Mouse (Mus musculus) right cerebral cortex, postnatal 36 days (tissue): ENCODE measurements around the gene Akr1e1.
"Not testable (repeated sequence)": the region's sequence is repeated elsewhere in the genome, so short reads cannot be mapped to it uniquely, and the experiment has no call there.

Experiments
- DNase-seq, 2 experiments: peaks; one replicate each; pipeline ENCODE4 v3.0.0; 2022; ENCODE audit warnings: low spot score in 2 of 2, mixed read lengths in 1 of 2

The Akr1e1 gene

DNA sequence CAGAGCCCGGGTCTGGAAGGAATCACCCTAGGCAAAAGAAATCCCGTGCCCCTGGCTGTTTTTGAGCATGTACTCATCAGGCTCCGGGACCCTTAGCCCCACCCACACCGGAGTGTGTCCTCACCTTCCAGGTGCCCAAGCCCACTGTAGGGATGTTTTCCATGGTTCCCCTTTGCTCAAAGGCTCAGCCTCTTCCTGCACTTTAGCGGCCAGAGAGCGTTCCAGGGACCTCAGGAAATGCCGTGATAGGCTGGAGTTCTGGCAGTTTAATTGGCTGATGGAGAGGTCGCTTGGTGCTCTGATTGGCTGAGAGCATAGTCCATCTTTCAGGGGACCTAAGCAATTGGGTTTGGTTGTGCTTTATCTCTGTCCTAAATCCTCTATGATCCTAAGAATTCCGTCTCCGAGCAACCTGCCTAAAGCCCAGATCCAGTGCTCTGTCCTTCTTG lies at the start of gene Akr1e1:
Gene Akr1e1, minus strand, starts transcription at position 214 of the 449 bp plus-strand sequence.
- peak; percentile 90 to 94 for DNase-seq

DNA sequence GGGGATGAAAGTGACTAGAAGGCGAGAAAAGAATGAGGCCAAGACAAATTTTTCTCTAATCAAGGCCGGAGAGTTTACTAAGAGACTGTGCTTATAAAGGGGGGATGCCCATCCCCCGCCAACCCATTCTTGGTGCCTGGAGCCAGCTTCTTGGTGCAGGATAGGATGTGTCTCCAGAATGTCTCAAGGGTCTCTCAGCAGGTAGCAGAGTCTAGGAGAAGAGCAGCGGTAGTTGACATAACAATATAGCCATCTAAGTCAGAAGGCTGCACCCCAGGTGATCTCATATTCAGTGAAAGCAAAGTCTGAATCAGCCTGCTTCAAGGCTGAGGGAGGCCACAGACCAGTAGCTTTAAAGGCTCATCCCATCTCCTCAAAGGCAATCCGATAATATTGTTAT lies 49.4 kb upstream of the Akr1e1 start:
- no peak for DNase-seq

DNA sequence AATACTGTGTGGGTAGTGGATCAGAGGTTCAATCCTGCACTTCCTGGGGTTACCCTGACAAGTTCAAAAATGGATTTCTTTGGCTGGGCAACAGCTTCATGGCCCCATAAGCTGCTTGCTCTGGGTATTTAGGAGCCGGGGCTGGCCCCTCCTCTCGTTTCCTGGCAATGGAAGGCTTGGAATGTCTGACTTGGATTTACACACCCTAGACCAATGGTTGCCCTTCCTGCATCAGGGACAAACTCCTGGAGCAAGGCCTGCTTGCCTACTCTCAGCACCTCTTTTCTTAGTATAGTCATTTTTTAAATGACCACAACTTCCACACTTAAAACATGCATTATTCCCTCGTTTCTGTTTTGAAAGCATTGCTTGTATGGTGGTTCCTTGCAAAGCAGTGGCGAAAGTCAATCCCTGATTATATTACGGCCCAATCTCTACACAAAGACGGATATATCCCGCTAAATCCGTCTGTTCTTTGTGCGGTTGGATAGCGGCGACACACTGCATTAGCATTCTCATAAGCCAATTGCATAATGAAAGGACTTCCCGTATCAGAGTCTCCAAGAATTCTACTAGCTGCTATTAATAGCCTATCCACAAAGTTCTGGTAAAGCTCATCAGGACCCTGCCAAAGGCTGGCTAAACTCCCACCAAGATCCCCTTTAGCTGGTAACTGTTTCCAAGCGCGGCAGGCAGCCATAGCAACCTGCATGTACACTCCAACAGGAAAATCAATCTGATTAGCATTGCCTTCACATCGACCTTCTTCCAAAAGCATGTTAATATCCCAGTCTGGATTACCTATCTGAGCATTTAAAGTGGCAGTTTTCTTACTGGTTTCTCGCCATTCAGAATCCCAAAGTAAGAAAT lies 47.5 kb upstream of the Akr1e1 start:
- DNase-seq = no peak

DNA sequence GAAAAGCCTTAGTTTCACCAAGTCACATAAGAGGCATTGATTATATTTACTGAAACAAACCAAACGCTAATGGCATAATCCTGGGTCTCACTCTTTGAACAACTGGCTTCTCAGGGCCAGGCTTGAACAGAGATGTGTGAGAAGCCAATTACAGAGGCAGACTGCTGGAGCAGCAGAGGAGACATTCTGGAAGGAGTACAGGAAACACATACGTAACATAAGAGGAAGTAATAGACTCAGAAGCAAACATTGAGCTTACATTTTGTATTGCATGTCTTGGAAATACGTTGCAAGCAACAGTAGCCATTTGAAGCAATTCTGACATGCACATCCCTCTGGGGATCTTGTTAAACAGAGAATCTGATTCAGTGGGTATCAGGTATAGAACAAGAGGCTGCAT lies 41.2 kb upstream of the Akr1e1 start:
- no peak for DNase-seq

DNA sequence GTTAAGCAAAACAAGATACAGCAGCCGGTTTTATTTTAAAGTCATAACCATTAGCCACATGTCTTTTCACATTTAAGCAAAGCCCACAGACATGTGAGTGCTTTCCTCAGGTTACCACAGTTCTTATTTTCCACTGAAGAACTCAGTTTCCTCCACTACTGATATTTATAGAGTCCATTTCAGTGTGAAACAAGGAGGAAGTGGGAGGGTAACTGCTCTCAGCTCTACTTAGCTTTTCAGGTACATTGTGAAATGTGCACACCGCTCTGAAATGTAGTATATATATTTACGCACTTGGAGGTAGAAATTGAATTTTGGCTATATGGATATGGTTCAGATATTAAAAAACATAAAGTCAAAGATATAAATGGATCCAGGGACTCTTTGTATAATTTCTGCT lies 36.3 kb upstream of the Akr1e1 start:
- no peak for DNase-seq

DNA sequence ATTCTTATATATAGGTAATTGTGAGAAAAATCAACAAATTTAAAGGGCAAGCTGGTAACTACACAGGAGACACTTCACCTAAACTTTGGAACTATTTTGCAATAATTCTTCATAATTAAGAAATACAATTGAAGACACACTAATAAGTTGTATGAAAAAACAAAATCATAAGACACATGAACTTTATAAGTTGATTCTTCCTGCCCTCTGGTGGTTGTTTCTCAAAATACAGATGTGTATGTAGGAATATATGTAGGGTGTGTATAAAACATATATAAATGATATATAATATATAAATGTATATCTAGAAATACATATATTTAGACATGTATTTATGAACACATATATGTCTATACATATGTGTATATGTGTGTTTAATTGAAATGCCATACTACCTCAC lies 1.9 kb upstream of the Akr1e1 start:
- DNase-seq = no peak

DNA sequence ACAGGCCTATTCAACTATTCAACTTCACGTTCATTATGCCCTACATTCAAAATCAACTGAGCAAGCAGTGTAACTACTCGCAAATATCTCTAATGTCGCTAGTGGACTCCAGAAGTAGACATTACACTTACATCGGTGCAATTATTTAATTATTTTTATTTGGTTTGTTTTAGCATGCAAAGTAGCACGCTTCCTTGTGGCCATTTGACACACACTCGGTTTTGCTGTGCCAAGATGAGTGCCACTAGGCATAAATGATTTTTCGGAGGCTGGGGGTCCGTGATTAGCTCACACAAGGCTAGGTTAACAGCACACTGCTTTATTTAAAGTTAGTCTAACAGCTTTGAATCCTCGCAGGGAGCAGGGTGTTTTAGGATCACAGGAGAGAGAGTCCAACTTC lies 444 bp downstream of the Akr1e1 start:
- DNase-seq = no peak

DNA sequence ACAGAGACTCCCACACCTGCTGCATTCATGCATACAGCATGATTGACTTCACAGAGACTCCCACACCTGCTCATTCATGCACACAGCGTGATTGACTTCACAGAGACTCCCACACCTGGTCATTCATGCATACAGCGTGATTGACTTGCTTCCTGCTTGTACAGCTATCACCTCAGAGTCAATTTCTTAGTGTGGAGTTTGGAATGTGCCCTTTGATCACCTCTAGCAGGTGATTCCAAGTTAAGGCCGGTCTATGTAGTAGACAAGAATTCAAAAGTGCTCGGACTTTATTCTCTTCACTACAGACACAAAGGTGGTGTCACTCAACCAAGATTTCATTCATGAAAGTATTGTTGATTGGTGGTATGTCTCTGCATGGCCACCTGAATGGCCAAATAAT lies 2.2 kb downstream of the Akr1e1 start:
- no peak for DNase-seq

DNA sequence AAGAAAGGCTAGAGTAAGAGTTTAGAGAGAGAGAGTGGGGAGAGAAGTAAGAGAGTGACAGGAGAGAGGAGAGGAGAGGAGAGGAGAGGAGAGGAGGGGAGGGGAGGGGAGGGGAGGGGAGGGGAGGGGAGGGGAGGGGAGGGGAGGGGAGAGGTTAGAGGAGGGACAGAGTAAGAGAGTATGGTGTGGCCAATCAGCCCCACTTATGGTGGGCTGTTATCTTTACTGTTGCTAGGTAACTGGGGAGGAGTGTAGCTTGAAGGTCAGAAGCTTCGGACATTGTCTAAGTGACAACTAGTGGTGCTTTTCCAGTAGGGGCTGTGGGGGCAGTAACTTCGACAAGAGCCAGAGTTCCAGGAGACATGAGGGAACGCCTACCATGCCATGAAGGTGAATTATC lies 5.5 kb downstream of the Akr1e1 start:
- not testable (repeated sequence) for DNase-seq

DNA sequence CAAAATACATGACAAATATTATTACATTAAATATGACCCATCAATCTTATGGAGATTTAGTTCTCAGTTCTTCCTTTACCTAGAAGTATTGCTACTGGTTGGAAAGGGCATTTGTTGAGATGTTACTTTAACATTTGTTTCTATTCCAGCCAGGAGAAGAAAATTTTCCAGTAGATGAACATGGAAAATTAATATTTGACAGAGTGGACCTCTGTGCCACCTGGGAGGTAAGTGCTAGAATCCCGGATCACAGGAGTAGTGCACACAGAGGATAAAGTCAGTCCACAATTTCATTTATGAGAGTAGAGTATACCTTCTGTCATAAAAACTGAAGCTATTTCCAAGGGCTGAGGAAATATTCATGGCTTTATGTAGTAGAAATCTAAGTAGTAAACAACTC lies 32.1 kb downstream of the Akr1e1 start:
- DNase-seq = no peak

DNA sequence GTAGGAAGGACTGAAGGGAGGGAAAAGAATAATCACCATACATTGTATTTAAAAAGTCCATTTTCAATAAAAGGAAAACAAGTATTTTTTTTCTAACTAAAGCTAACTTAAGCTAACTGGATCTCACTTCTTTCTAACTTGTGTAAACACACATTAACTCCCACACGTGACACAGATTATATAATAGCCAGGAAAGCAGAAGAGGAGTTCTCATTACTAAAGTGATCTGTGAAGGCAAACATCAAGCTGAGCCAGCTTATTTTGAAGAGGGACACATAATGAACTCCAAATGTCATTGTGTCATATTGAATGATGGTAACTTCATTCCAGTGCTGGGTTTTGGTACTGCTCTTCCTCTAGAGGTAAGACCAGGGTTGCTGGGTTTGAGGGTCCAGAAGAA lies 35.1 kb downstream of the Akr1e1 start, which contains the start of gene Akr1c21:
Gene Akr1c21, plus strand, starts transcription at position 205 of the 400 bp plus-strand sequence.
- DNase-seq = no peak

DNA sequence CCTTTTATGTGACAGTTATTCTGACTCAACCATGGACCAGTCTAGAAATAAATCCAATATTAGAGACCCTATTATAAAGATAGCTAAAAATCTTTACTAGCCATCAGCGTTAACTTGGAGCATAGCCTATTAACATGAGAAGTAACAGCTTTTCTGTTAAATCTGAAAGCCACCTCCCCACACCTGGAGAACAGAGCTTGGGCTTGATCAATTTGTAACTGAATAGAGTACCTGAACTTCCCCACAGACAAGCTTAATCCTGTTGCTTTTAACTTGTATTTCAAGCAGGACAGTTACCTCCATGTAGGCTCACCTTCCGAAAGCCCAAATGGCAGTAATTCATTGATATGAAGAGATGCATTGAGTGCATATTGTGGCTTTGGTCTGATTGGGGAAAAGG lies 43.0 kb downstream of the Akr1e1 start:
- DNase-seq = no peak

DNA sequence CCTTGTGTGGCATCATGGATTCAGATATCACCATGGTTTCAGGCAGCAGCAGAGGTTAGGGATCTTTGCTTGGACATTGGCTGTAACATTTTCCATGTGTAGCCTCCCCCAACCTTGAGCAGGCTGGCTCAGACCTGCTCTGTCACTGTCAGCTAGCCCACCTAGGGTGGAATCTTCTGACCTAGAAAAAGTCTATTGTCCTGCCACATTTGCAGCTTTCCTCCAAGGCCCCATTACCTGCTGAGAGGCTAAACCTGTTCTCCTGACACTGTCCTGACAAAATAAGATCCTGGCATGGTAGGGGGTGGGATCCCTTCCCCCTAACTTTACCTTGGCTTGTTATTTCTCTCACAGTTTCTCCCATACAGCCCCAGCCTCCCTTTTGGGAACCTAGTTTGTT lies 48.5 kb downstream of the Akr1e1 start:
- no peak for DNase-seq

DNA sequence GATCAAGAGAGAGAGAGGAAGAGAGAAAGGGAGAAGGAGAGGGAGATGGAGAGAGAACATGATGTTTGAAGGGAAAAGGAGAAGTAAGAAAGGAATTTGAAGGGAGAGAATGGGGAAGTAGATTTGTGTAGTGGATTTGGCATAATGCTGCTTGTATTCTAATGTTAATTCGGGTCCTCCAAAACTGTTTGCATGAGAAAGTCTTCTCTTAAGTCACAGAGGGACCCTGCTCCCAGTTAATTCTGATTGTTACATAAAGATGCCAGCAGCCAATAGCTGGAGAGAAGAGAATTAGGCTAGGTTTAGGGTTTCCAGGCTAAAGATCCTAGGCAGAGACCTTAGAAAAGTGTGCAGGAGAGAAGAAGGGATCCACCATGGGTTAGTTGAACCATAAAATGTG lies 49.8 kb downstream of the Akr1e1 start:
- no peak for DNase-seq
